Mouse (Mus musculus): ENCODE data around the gene Lrrd1. TPM values are rescaled to one million over a fixed set of nuclear protein-coding genes. Genes with fewer than 3 reads are reported as not detected.
A peak's percentile ranks its signal among the peaks of the same experiment; 100 is the strongest.

The Lrrd1 gene
- polyA plus RNA-seq, 1 experiment: not detected

DNA sequence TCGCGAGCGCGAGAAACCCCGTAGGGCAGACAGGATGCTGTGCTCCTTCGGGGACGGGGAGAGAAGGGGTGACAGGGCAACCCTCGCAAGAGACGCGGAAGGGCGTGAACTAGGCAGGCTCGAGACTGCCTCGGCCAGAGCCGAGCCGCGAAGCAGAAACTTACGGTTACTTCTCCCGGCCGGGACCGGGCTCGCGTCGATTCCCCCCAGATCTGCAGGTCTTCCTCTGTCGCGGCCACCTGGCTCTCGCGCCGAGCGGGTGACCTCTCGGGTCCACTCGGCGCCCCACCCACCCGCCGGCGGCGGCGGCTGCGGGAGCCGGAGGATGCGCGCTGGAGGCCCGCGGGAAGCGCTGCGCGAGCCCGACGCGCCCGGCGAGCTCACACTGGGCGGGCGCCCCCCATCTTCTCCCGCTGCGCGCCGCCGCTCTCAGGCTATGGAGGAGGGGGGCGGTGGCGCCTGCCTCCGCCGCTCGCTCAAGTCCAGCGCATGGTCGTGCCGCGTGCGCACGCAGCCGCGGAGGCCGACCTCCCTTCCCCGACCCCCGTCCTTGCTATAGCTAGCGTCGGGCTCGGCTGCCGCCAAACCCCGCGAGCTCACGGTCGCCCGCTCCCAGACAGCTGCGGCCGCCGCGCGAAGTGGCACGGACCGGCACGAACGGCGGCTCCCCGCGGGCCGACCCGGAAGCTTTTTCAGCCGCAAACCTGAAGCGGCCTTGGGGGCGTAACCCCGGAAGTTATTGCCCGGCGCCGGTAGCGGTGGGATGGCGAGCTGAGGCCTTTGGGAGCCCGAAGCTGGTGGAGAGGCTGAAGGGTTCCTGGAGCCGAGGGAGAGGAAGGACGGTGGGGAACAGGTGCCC lies 42.3 kb upstream of the Lrrd1 start, which contains the start of the genes Ankib1 and Krit1:
Ankib1 (minus strand) TSS at position 493 of the 859 bp plus-strand sequence.
Krit1 (plus strand) TSS at position 752 of the 859 bp plus-strand sequence.
- H3K27ac ChIP-seq (ENCODE audit: insufficient read depth, low read length): 0 out of 2 replicates have a peak within 1 kb of the TSS, but pooled peaks have one; percentile 47
- H3K4me1 ChIP-seq (ENCODE audit: control insufficient read depth, insufficient read depth, low read length): no peaks in the 10 kb centered on the region
- no peaks in the 10 kb centered on the region for H3K9me3 ChIP-seq (replicated peaks; ENCODE audit: control insufficient read depth, insufficient read depth, low read length, poor library complexity, severe bottlenecking)
- no peak for TF ChIP-seq POLR2A (IDR thresholded peaks at IDR 0.05; ENCODE audit: insufficient read depth, low read length)
- TF ChIP-seq CTCF (IDR thresholded peaks at IDR 0.05; ENCODE audit: low read depth, low read length): no peak
- no peak for TF ChIP-seq EP300 (IDR thresholded peaks at IDR 0.05; ENCODE audit: insufficient read depth, low read depth, low read length)
- H3K4me3 ChIP-seq (ENCODE audit: low read depth, low read length): peak within 1 kb of the TSS; percentile 83
- H3K36me3 ChIP-seq (ENCODE audit: control insufficient read depth, insufficient read depth, low read length, poor library complexity, severe bottlenecking): no peaks in the 10 kb centered on the region
- H3K27me3 ChIP-seq (ENCODE audit: control insufficient read depth, insufficient read depth, low read length, poor library complexity, severe bottlenecking): no peaks in the 10 kb centered on the region
- peak within 1 kb of the TSS; percentile 79 for H3K9ac ChIP-seq (ENCODE audit: low read depth, poor library complexity, severe bottlenecking)

DNA sequence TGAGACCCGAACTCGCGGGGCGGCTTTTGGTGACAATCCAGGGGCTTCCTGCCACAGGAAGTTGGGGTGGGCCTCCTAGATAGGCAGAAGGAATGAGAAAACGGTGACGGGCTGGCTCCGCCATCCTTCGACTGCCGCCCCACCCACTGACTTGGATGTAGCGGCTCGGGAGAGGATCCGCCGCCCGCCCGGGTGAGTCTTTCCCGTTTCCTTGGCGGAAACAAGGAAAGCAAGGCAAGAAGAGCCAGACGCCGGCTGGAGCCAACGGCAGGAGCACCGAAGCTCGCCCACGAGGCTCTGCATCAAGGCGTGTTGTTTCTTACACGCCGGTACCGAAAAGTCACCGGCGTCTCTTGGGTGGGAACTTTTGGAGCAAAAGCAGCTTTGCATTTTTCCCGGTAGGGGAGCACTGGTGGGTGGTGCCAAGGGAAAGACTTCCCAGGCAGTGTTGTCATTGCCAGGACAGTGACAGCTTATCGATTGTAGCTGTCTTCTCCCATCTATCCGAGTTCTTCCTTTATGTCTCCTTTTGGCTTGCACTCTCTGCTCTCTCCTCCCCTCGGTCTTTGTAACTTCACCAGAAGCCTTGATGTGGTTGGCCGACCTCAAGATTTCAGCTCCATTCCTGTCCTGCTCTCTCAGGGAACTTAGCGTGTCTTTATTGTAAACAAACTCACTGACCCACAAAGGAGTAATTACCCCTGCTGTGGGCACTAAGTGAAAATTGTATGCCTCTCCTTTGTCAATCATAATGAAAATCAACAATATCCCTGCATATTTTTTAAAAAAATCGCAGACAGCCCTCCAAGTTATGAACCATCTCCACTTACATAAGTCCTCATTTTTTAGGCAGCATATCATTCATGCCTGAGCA lies 41.4 kb upstream of the Lrrd1 start:
- Histone ChIP-seq H3K27ac (ENCODE audit: insufficient read depth, low read length) (0 out of 2 replicates have a peak overlapping the region, but pooled peaks have one; percentile 47), H3K4me1 (ENCODE audit: control insufficient read depth, insufficient read depth, low read length) (no peaks in the 10 kb centered on the region)

DNA sequence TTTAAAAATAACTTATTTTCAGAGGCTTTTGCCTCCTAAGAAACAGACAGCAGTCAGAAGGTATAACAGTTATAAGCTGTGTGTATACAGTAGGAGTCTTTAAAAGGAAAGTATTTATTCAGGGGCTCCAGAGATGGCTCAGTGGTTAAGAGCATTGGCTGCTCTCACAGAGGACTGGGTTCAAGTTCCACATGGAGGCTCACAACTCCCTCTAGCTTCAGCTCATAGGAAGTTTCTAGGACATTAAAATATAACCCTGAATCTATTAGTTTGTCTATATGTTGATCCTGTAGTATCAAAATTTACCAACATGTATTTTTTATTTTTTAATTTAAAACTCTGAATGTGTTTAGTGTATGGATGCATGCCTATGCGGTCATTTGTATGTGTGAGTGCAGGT lies 36.5 kb upstream of the Lrrd1 start:
- TF ChIP-seq CTCF (IDR thresholded peaks at IDR 0.05; ENCODE audit: low read depth, low read length) (no peak), EP300 (IDR thresholded peaks at IDR 0.05; ENCODE audit: insufficient read depth, low read depth, low read length) (no peak), POLR2A (IDR thresholded peaks at IDR 0.05; ENCODE audit: insufficient read depth, low read length) (no peak)
- Histone ChIP-seq H3K9ac (ENCODE audit: low read depth, poor library complexity, severe bottlenecking) (no peak overlapping the region), H3K4me3 (ENCODE audit: low read depth, low read length) (no peak overlapping the region), H3K27ac (ENCODE audit: insufficient read depth, low read length) (no peak overlapping the region), H3K36me3 (ENCODE audit: control insufficient read depth, insufficient read depth, low read length, poor library complexity, severe bottlenecking) (peaks cover 5% of the 10 kb centered on the region; the same call in 1 of the 2 replicates), H3K4me1 (ENCODE audit: control insufficient read depth, insufficient read depth, low read length) (no peaks in the 10 kb centered on the region), H3K27me3 (ENCODE audit: control insufficient read depth, insufficient read depth, low read length, poor library complexity, severe bottlenecking) (no peaks in the 10 kb centered on the region), H3K9me3 (replicated peaks; ENCODE audit: control insufficient read depth, insufficient read depth, low read length, poor library complexity, severe bottlenecking) (no peaks in the 10 kb centered on the region)

More for the DNA sequence above, 41.4 kb upstream of the Lrrd1 start:
- peak overlapping the region; percentile 79 for H3K9ac ChIP-seq (ENCODE audit: low read depth, poor library complexity, severe bottlenecking)
- H3K27me3 ChIP-seq (ENCODE audit: control insufficient read depth, insufficient read depth, low read length, poor library complexity, severe bottlenecking): no peaks in the 10 kb centered on the region
- no peaks in the 10 kb centered on the region for H3K36me3 ChIP-seq (ENCODE audit: control insufficient read depth, insufficient read depth, low read length, poor library complexity, severe bottlenecking)
- no peaks in the 10 kb centered on the region for H3K9me3 ChIP-seq (replicated peaks; ENCODE audit: control insufficient read depth, insufficient read depth, low read length, poor library complexity, severe bottlenecking)
- H3K4me3 ChIP-seq (ENCODE audit: low read depth, low read length): peak overlapping the region; percentile 83
- no peak for TF ChIP-seq EP300 (IDR thresholded peaks at IDR 0.05; ENCODE audit: insufficient read depth, low read depth, low read length)
- TF ChIP-seq CTCF (IDR thresholded peaks at IDR 0.05; ENCODE audit: low read depth, low read length): no peak
- no peak for TF ChIP-seq POLR2A (IDR thresholded peaks at IDR 0.05; ENCODE audit: insufficient read depth, low read length)

DNA sequence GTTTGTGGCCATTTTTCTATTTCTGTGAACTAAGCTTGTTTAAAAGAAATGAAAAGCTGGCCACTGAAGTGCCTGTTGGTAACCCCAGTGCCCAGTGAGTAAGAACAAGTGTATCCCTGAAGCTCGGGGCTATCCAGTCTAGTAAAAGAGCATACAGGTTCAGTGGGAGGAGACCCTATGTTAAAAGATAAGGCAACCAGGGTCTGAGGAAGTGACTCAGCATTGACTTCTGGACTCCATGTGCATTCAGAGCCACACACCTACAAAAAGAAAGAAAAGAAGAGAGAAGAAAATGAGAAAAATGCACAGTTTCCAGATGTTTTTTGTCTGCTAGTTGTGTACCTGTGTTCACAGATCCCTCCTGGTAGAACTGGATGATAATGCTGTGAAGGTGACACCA lies 10.9 kb upstream of the Lrrd1 start:
- no peaks in the 10 kb centered on the region for H3K27me3 ChIP-seq (ENCODE audit: control insufficient read depth, insufficient read depth, low read length, poor library complexity, severe bottlenecking)
- TF ChIP-seq EP300 (IDR thresholded peaks at IDR 0.05; ENCODE audit: insufficient read depth, low read depth, low read length) (no peak), CTCF (IDR thresholded peaks at IDR 0.05; ENCODE audit: low read depth, low read length) (no peak)
- H3K4me3 ChIP-seq (ENCODE audit: low read depth, low read length): no peak overlapping the region
- H3K4me1 ChIP-seq (ENCODE audit: control insufficient read depth, insufficient read depth, low read length): no peaks in the 10 kb centered on the region
- peaks cover 3% of the 10 kb centered on the region; the same call in 1 of the 2 replicates for H3K36me3 ChIP-seq (ENCODE audit: control insufficient read depth, insufficient read depth, low read length, poor library complexity, severe bottlenecking)
- no peak overlapping the region for H3K27ac ChIP-seq (ENCODE audit: insufficient read depth, low read length)
- H3K9me3 ChIP-seq (replicated peaks; ENCODE audit: control insufficient read depth, insufficient read depth, low read length, poor library complexity, severe bottlenecking): peaks cover 11% of the 10 kb centered on the region
- H3K9ac ChIP-seq (ENCODE audit: low read depth, poor library complexity, severe bottlenecking): no peak overlapping the region

DNA sequence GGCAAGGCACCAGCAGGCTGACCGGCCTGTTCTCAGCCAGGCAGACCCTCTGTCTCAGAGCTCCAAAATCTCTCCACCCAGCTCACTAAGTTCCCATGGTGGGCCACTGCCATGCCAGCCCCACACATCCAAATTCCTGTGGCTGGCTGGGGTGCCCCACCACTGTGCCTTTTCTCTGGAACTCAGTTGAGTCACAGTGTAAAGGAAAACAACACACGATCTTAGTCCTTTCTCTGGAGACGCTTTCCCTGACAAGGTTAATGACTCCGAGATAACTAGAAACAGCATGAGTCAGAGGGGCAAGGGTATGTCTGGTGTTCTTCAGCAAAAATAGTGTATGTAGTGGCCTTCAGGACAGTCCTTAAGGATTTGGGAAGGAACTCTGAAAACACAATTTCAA lies 25.2 kb downstream of the Lrrd1 start:
- Histone ChIP-seq H3K27me3 (ENCODE audit: control insufficient read depth, insufficient read depth, low read length, poor library complexity, severe bottlenecking) (no peaks in the 10 kb centered on the region), H3K9ac (ENCODE audit: low read depth, poor library complexity, severe bottlenecking) (no peak overlapping the region), H3K27ac (ENCODE audit: insufficient read depth, low read length) (no peak overlapping the region), H3K4me1 (ENCODE audit: control insufficient read depth, insufficient read depth, low read length) (peaks cover 2% of the 10 kb centered on the region), H3K4me3 (ENCODE audit: low read depth, low read length) (no peak overlapping the region), H3K9me3 (replicated peaks; ENCODE audit: control insufficient read depth, insufficient read depth, low read length, poor library complexity, severe bottlenecking) (no peaks in the 10 kb centered on the region), H3K36me3 (ENCODE audit: control insufficient read depth, insufficient read depth, low read length, poor library complexity, severe bottlenecking) (no peaks in the 10 kb centered on the region)
- no peak for TF ChIP-seq POLR2A (IDR thresholded peaks at IDR 0.05; ENCODE audit: insufficient read depth, low read length)
- no peak for TF ChIP-seq EP300 (IDR thresholded peaks at IDR 0.05; ENCODE audit: insufficient read depth, low read depth, low read length)
- TF ChIP-seq CTCF (IDR thresholded peaks at IDR 0.05; ENCODE audit: low read depth, low read length): no peak
